Mouse (Mus musculus): ENCODE measurements around the gene Asic2.

GRCm38 (mm10) chr11:81508385-81509233 is 459.6 kb downstream of the Asic2 start:
- TF ChIP-seq POLR2A (IDR thresholded peaks at IDR 0.05; ENCODE audit: low read depth, low read length) (no peak), CTCF (conservative IDR thresholded peaks at IDR 0.05; ENCODE audit: insufficient read depth, insufficient read length, low read depth, low read length) (no peak)
